Mouse (Mus musculus): ENCODE data around the gene Nckap1l. TPM values are rescaled to one million over a fixed set of nuclear protein-coding genes. Genes with fewer than 3 reads are reported as not detected.

Gene Nckap1l
- polyA plus RNA-seq, 1 experiment, result 100 TPM

DNA sequence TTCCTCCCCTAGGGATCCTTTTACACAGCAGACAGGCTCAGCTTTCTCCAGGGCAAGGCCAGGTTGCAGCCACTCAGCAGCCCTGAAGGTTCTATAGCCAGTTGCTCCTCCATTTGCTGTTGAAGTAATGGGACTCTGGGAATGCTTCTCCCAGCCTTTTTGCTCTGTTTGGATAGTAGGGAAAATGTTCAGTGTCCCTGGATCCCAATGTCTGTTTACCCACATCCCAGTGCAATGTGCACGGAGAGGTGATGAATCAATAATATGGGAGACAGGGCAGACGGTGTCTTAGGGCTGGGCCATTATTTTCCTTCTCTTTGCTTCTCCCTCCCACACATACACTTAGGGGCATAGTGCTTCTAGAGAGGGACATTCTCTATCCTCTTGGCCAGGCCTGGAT lies 85.7 kb downstream of the Nckap1l start:
- Histone ChIP-seq H3K27me3 (ENCODE audit: control insufficient read depth, insufficient read depth, low read length) (peaks cover 3% of the 10 kb centered on the region; the same call in 1 of the 2 replicates), H3K36me3 (ENCODE audit: control insufficient read depth, insufficient read depth, low read length) (no peaks in the 10 kb centered on the region), H3K27ac (ENCODE audit: control insufficient read depth, insufficient read depth, low read length) (no peak overlapping the region), H3K4me1 (replicated peaks; ENCODE audit: control insufficient read depth, insufficient read depth, low read length) (no peaks in the 10 kb centered on the region), H3K4me3 (ENCODE audit: control insufficient read depth, insufficient read depth, low read length) (no peak overlapping the region)
- no peak for DNase-seq
- no peak for TF ChIP-seq CTCF (IDR thresholded peaks at IDR 0.05; ENCODE audit: borderline replicate concordance, control insufficient read depth, extremely low read depth, insufficient read depth, low read length, poor library complexity)
- no peak for TF ChIP-seq POLR2A (IDR thresholded peaks at IDR 0.05; ENCODE audit: control insufficient read depth, extremely low read depth, insufficient read depth, low read length, poor library complexity)
- WGBS, result 97% methylated on average over 2 of the region's 2 CpGs

GRCm38 (mm10) chr15:103540646-103541045 lies 87.1 kb downstream of the Nckap1l start:
- 24% methylated on average over 1 of the region's 1 CpGs for WGBS
- peaks cover 3% of the 10 kb centered on the region; the same call in 1 of the 2 replicates for H3K27me3 ChIP-seq (ENCODE audit: control insufficient read depth, insufficient read depth, low read length)
- H3K4me1 ChIP-seq (replicated peaks; ENCODE audit: control insufficient read depth, insufficient read depth, low read length), result no peaks in the 10 kb centered on the region
- TF ChIP-seq POLR2A (IDR thresholded peaks at IDR 0.05; ENCODE audit: control insufficient read depth, extremely low read depth, insufficient read depth, low read length, poor library complexity) (no peak), CTCF (IDR thresholded peaks at IDR 0.05; ENCODE audit: borderline replicate concordance, control insufficient read depth, extremely low read depth, insufficient read depth, low read length, poor library complexity) (no peak)
- H3K36me3 ChIP-seq (ENCODE audit: control insufficient read depth, insufficient read depth, low read length), result no peaks in the 10 kb centered on the region
- H3K27ac ChIP-seq (ENCODE audit: control insufficient read depth, insufficient read depth, low read length), result no peak overlapping the region
- DNase-seq, result no peak
- no peak overlapping the region for H3K4me3 ChIP-seq (ENCODE audit: control insufficient read depth, insufficient read depth, low read length)

DNA sequence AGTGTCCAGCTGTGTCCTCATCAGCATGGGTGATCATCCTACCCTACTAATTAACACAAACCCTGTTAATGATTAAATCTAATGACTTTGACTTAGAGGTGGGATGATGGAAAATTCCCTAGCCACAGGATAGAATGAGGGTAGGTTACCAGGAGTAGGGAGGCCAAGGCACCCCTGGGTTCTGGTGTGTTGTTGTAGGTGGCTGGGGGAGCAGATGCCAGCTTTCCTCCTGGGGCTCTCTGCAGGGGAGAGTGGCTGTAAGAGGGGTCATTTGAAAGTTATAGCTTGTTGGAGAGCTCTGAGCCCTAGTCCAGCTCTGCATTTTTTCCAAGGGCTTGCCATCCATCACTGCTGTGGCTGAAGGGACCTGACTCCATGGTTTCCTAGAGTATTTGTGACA lies 88.9 kb downstream of the Nckap1l start:
- Histone ChIP-seq H3K27ac (ENCODE audit: control insufficient read depth, insufficient read depth, low read length) (no peak overlapping the region), H3K4me3 (ENCODE audit: control insufficient read depth, insufficient read depth, low read length) (no peak overlapping the region), H3K36me3 (ENCODE audit: control insufficient read depth, insufficient read depth, low read length) (no peaks in the 10 kb centered on the region), H3K4me1 (replicated peaks; ENCODE audit: control insufficient read depth, insufficient read depth, low read length) (no peaks in the 10 kb centered on the region), H3K27me3 (ENCODE audit: control insufficient read depth, insufficient read depth, low read length) (no peaks in the 10 kb centered on the region; the same call in 1 of the 2 replicates)
- no peak for TF ChIP-seq CTCF (IDR thresholded peaks at IDR 0.05; ENCODE audit: borderline replicate concordance, control insufficient read depth, extremely low read depth, insufficient read depth, low read length, poor library complexity)
- TF ChIP-seq POLR2A (IDR thresholded peaks at IDR 0.05; ENCODE audit: control insufficient read depth, extremely low read depth, insufficient read depth, low read length, poor library complexity), result no peak
- no peak for DNase-seq

DNA sequence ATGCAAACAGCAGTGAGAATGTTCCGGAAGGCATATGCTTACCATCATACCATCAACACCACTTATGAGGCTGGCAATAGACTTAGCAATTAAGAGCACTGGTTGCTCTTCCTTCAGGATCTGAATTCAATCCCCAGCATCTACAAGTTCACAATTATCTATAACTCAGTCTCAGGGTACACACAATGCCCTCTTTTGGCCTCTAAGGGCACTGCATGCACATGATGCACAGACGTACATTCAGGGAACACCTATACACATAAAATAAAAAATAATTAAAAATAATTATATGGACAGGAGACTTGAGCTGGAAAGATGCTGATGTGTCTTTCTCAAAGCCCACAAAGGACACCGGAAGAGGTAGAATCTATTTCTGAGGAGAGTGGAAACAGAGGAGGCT lies 94.4 kb downstream of the Nckap1l start:
- no peaks in the 10 kb centered on the region for H3K27me3 ChIP-seq (ENCODE audit: control insufficient read depth, insufficient read depth, low read length)
- DNase-seq, result no peak
- H3K36me3 ChIP-seq (ENCODE audit: control insufficient read depth, insufficient read depth, low read length), result no peaks in the 10 kb centered on the region
- TF ChIP-seq CTCF (IDR thresholded peaks at IDR 0.05; ENCODE audit: borderline replicate concordance, control insufficient read depth, extremely low read depth, insufficient read depth, low read length, poor library complexity), result no peak
- TF ChIP-seq POLR2A (IDR thresholded peaks at IDR 0.05; ENCODE audit: control insufficient read depth, extremely low read depth, insufficient read depth, low read length, poor library complexity), result no peak
- WGBS, result 92% methylated on average over 3 of the region's 3 CpGs
- H3K4me3 ChIP-seq (ENCODE audit: control insufficient read depth, insufficient read depth, low read length), result no peak overlapping the region
- no peaks in the 10 kb centered on the region for H3K4me1 ChIP-seq (replicated peaks; ENCODE audit: control insufficient read depth, insufficient read depth, low read length)
- no peak overlapping the region for H3K27ac ChIP-seq (ENCODE audit: control insufficient read depth, insufficient read depth, low read length)

Other genes starting within 250 kb of the Nckap1l start
- 34.2 and 37.0 TPM in 2 replicates for gene Cbx5, start 214.0 kb upstream of the Nckap1l start, polyA plus RNA-seq (2012; rRNA removed)
- gene Hnrnpa1, start 213.4 kb upstream of the Nckap1l start, polyA plus RNA-seq (2012; rRNA removed), result 155 and 178 TPM in 2 replicates
- gene Nfe2, start 195.4 kb upstream of the Nckap1l start, polyA plus RNA-seq (2012; rRNA removed), result 4.9 and 7.3 TPM in 2 replicates
- gene Copz1, start 181.1 kb upstream of the Nckap1l start, polyA plus RNA-seq (2012; rRNA removed), result 106 and 124 TPM in 2 replicates
- gene Gpr84, start 143.2 kb upstream of the Nckap1l start, polyA plus RNA-seq (2012; rRNA removed), result 0.28 and 0.45 TPM in 2 replicates
- 18.6 and 20.7 TPM in 2 replicates for gene Zfp385a, start 113.7 kb upstream of the Nckap1l start, polyA plus RNA-seq (2012; rRNA removed)
- 20.2 and 20.7 TPM in 2 replicates for gene Itga5, start 87.0 kb upstream of the Nckap1l start, polyA plus RNA-seq (2012; rRNA removed)
- gene Gtsf1, start 23.3 kb upstream of the Nckap1l start, polyA plus RNA-seq (2012; rRNA removed), result not detected in 2 replicates
- gene Gtsf2, start 5.3 kb upstream of the Nckap1l start, polyA plus RNA-seq (2012; rRNA removed), result not detected in 2 replicates
- 28.0 and 33.4 TPM in 2 replicates for gene Pde1b, start 49.2 kb downstream of the Nckap1l start, polyA plus RNA-seq (2012; rRNA removed)
- gene Ppp1r1a, start 84.2 kb downstream of the Nckap1l start, polyA plus RNA-seq (2012; rRNA removed), result 4.4 and 6.6 TPM in 2 replicates
- 32.0 TPM in 1 of 2 replicates, not detected in the other for gene Glycam1, start 111.3 kb downstream of the Nckap1l start, polyA plus RNA-seq (2012; rRNA removed)